ENCODE assay signal across 9 mouse cellular contexts in genomic region chr8:87961108-87961507, GRCm38 (mm10). TPM values are rescaled to one million over a fixed set of nuclear protein-coding genes. Genes with fewer than 3 reads are reported as not detected.
DNase-seq lines count a peak whose midpoint lies in the region; ATAC-seq lines count a peak whose summit lies in the region.
"Had no signal": no experiment of that assay in that cellular context is flagged by ENCODE, and none has a peak within 500 bp of the region (broad histone marks: within the 10 kb centered on the region; RNA-seq: fewer than 3 reads in every experiment).

No protein-coding gene starts in this region.

- H3K36me3 ChIP-seq in heart, embryonic 11.5 days (ENCODE audit: control insufficient read depth, insufficient read depth, low read length), result no peaks in the 10 kb centered on the region
- H3K36me3 ChIP-seq in kidney, embryonic 15.5 days, result no peaks in the 10 kb centered on the region
- no peaks in the 10 kb centered on the region for H3K36me3 ChIP-seq in stomach, embryonic 15.5 days

- H3K4me2 ChIP-seq in heart, embryonic 11.5 days, result peak overlapping the region; percentile 98
- H3K4me2 ChIP-seq in kidney, embryonic 15.5 days, result peak overlapping the region; percentile 98
- H3K4me2 ChIP-seq in stomach, embryonic 15.5 days, result peak overlapping the region; percentile 97

- no peak overlapping the region for H3K27ac ChIP-seq in heart, embryonic 11.5 days (ENCODE audit: low read depth, low read length)
- no peak overlapping the region for H3K27ac ChIP-seq in kidney, embryonic 15.5 days
- no peak overlapping the region for H3K27ac ChIP-seq in stomach, embryonic 15.5 days
- H3K27ac ChIP-seq: macrophage had no signal

- no peak overlapping the region for H3K9ac ChIP-seq in heart, embryonic 11.5 days (ENCODE audit: low read depth, low read length)
- H3K9ac ChIP-seq in kidney, embryonic 15.5 days, result peak overlapping the region; percentile 95; the same call in 1 of the 2 replicates
- no peak overlapping the region for H3K9ac ChIP-seq in stomach, embryonic 15.5 days

- ATAC-seq in heart, embryonic 11.5 days (replicated peaks; ENCODE audit: insufficient number of reproducible peaks, low FRiP score, low TSS enrichment), result no peak
- ATAC-seq in kidney, embryonic 15.5 days (replicated peaks; ENCODE audit: low FRiP score), result no peak
- ATAC-seq in stomach, embryonic 15.5 days (ENCODE audit: insufficient read depth, low FRiP score, low read depth), result no peak

- peaks cover 13% of the 10 kb centered on the region for H3K4me1 ChIP-seq in heart, embryonic 11.5 days (ENCODE audit: control insufficient read depth, insufficient read depth, low read length)
- H3K4me1 ChIP-seq in kidney, embryonic 15.5 days, result peaks cover 57% of the 10 kb centered on the region
- H3K4me1 ChIP-seq in stomach, embryonic 15.5 days, result peaks cover 36% of the 10 kb centered on the region

- WGBS in heart, embryonic 11.5 days (ENCODE audit: insufficient replicate concordance), result 0% methylated on average over 20 of the region's 20 CpGs
- under 1% methylated on average over 20 of the region's 20 CpGs for WGBS in kidney, embryonic 15.5 days
- 3% methylated on average over 20 of the region's 20 CpGs for WGBS in stomach, embryonic 15.5 days

- peaks cover 26% of the 10 kb centered on the region for H3K27me3 ChIP-seq in heart, embryonic 11.5 days (ENCODE audit: control insufficient read depth, insufficient read depth, low read length)
- H3K27me3 ChIP-seq in kidney, embryonic 15.5 days, result peaks cover 31% of the 10 kb centered on the region
- peaks cover 24% of the 10 kb centered on the region for H3K27me3 ChIP-seq in stomach, embryonic 15.5 days (replicated peaks)

- H3K9me3 ChIP-seq in heart, embryonic 11.5 days (replicated peaks; ENCODE audit: control insufficient read depth, low read length), result no peaks in the 10 kb centered on the region
- H3K9me3 ChIP-seq in kidney, embryonic 15.5 days (replicated peaks), result no peaks in the 10 kb centered on the region
- no peaks in the 10 kb centered on the region for H3K9me3 ChIP-seq in stomach, embryonic 15.5 days

- peak overlapping the region; percentile 83 for H3K4me3 ChIP-seq in heart, embryonic 11.5 days (ENCODE audit: low read depth, low read length)
- H3K4me3 ChIP-seq in kidney, embryonic 15.5 days (replicated peaks), result peak overlapping the region; percentile 89
- H3K4me3 ChIP-seq in stomach, embryonic 15.5 days (replicated peaks), result peak overlapping the region; percentile 83

- DNase-seq in urinary bladder, postnatal 14 days (ENCODE audit: low spot score), result peak; percentile 58
- DNase-seq in urinary bladder, postnatal 4 days (ENCODE audit: low spot score in 2 of 2), result no peak
- DNase-seq in embryo, embryonic 10 days (ENCODE audit: low spot score), result peak; percentile 79
- peak; percentile 65 for DNase-seq in lung, postnatal 10 days
- no peak for DNase-seq in adipocyte (ENCODE audit: low spot score)

RNA-seq across cellular contexts. Expression of gene Zfp423, which starts 1.7 kb away (rescaled TPM):
- polyA plus RNA-seq in heart, embryonic 11.5 days (2014; fragmentation: Nextera tagmentation; extraction: Ambion mirVana), result 8.2 and 8.9 TPM in 2 replicates
- polyA plus RNA-seq in kidney, embryonic 15.5 days (2015; fragmentation: Nextera tagmentation; extraction: Ambion mirVana), result 9.2 and 10.9 TPM in 2 replicates
- 9.3 and 9.6 TPM in 2 replicates for polyA plus RNA-seq in stomach, embryonic 15.5 days (2015; fragmentation: Nextera tagmentation; extraction: Ambion mirVana)
- polyA plus RNA-seq: macrophage had no signal

Comparison
In these comparisons a context has a peak if more than half of its experiments do, and no peak if none do; other contexts are left out.
1. DNase-seq: peak in urinary bladder, postnatal 14 days (single experiment), embryo, embryonic 10 days (single experiment) and lung, postnatal 10 days (single experiment); none in urinary bladder, postnatal 4 days (0 of 2) and adipocyte (single experiment).
2. Peak in every context shown above with its lines, with median percentiles within 50 percentile points of each other: H3K4me2 ChIP-seq and H3K4me3 ChIP-seq.